Mouse (Mus musculus) stomach, postnatal 0 days (tissue): Measurements from ENCODE around the gene Msi2.

Source experiments
- CTCF ChIP-seq: IDR thresholded peaks from 2 replicates; pipeline ENCODE4 v1.5.1; 2016; ENCODE audit warnings: antibody characterized with exemption, low read depth, mild to moderate bottlenecking, moderate library complexity
- EP300 ChIP-seq: optimal IDR thresholded peaks from 2 replicates; pipeline ENCODE3; 2016; ENCODE audit warnings: antibody characterized with exemption

DNA sequence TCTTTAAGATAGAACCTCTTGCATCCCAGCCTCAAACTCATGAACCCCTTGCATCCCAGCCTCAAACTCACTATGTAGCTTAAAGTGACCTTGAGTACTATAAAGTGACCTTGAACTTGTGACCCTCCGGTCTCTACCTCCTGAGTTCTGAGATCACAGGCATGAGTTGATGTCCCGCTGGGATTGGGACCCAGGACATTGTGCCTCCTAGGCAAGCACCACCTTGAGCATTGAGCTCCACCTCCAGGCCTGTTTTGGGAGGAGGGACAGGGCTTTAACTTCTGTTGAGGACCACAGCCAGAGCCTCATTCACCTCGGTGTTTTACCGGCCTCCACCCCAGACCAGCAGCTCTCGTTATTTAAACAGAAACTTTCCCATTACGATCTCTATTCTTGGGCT, 93.7 kb downstream of the Msi2 start:
- TF ChIP-seq CTCF (no peak), EP300 (no peak)
